Mouse (Mus musculus): Measurements from ENCODE around the gene Spata3. TPM values are rescaled to one million over a fixed set of nuclear protein-coding genes. Genes with fewer than 3 reads are reported as not detected.

Gene Spata3
- polyA plus RNA-seq, 1 experiment from 2014 or later, result not detected

GRCm38 (mm10) chr1:86058856-86059769 lies 42.5 kb downstream of the Spata3 start:
- Histone ChIP-seq H3K27me3 (ENCODE audit: control insufficient read depth, insufficient read depth, low read length) (no peaks in the 10 kb centered on the region), H3K4me1 (ENCODE audit: control insufficient read depth, insufficient read depth, low read length) (no peaks in the 10 kb centered on the region), H3K4me3 (ENCODE audit: low read depth, low read length) (peak overlapping the region; percentile 21; the same call in 1 of the 2 replicates), H3K9me3 (ENCODE audit: control insufficient read depth, low read length) (no peaks in the 10 kb centered on the region), H3K36me3 (ENCODE audit: control insufficient read depth, insufficient read depth, low read length) (no peaks in the 10 kb centered on the region), H3K27ac (replicated peaks; ENCODE audit: low read depth, low read length) (no peak overlapping the region), H3K9ac (ENCODE audit: low read length) (peak overlapping the region; percentile 40; the same call in 1 of the 2 replicates), H3K4me2 (ENCODE audit: low read depth, severe bottlenecking) (peak overlapping the region; percentile 45)
- peak; percentile 80 for ATAC-seq (ENCODE audit: insufficient number of reproducible peaks, low FRiP score, low TSS enrichment, low read depth)
- 10% methylated on average over 21 of the region's 21 CpGs for WGBS
- peak; percentile 98 for DNase-seq (ENCODE audit: low spot score)

- Histone ChIP-seq H3K27me3 (ENCODE audit: control insufficient read depth, insufficient read depth, low read length) (no peaks in the 10 kb centered on the region), H3K36me3 (ENCODE audit: control insufficient read depth, insufficient read depth, low read length) (no peaks in the 10 kb centered on the region; the same call in 1 of the 2 replicates), H3K4me1 (ENCODE audit: control insufficient read depth, insufficient read depth, low read length) (peaks cover 3% of the 10 kb centered on the region; the same call in 1 of the 2 replicates), H3K4me3 (ENCODE audit: low read depth, low read length) (no peak overlapping the region), H3K9ac (ENCODE audit: low read length) (no peak overlapping the region), H3K9me3 (ENCODE audit: control insufficient read depth, low read length) (no peaks in the 10 kb centered on the region), H3K4me2 (ENCODE audit: low read depth, severe bottlenecking) (no peak overlapping the region), H3K27ac (replicated peaks; ENCODE audit: low read depth, low read length) (no peak overlapping the region)
- no peak for ATAC-seq (ENCODE audit: insufficient number of reproducible peaks, low FRiP score, low TSS enrichment, low read depth)
- DNase-seq (ENCODE audit: low spot score), result no peak
- WGBS, result 89% methylated on average over 6 of the region's 6 CpGs
Measured at GRCm38 (mm10) chr1:86062523-86062922, 45.9 kb downstream of the Spata3 start.

- H3K4me2 ChIP-seq (ENCODE audit: low read depth, severe bottlenecking), result peak within 1 kb of the TSS; percentile 85
- no peaks in the 10 kb centered on the region for H3K9me3 ChIP-seq (ENCODE audit: control insufficient read depth, low read length)
- peak within 1 kb of the TSS; percentile 88 for H3K4me3 ChIP-seq (ENCODE audit: low read depth, low read length)
- H3K36me3 ChIP-seq (ENCODE audit: control insufficient read depth, insufficient read depth, low read length), result no peaks in the 10 kb centered on the region; the same call in 1 of the 2 replicates
- peak within 1 kb of the TSS; percentile 47; the same call in 1 of the 2 replicates for H3K27ac ChIP-seq (replicated peaks; ENCODE audit: low read depth, low read length)
- DNase-seq (ENCODE audit: low spot score) (peak; percentile 97), ATAC-seq (ENCODE audit: insufficient number of reproducible peaks, low FRiP score, low TSS enrichment, low read depth) (peak; percentile 91)
- under 1% methylated on average over 46 of the region's 47 CpGs for WGBS
- peak within 1 kb of the TSS; percentile 94 for H3K9ac ChIP-seq (ENCODE audit: low read length)
- no peaks in the 10 kb centered on the region for H3K27me3 ChIP-seq (ENCODE audit: control insufficient read depth, insufficient read depth, low read length)
- peaks cover 3% of the 10 kb centered on the region; the same call in 1 of the 2 replicates for H3K4me1 ChIP-seq (ENCODE audit: control insufficient read depth, insufficient read depth, low read length)
Measured at GRCm38 (mm10) chr1:86064271-86064991, 47.8 kb downstream of the Spata3 start, which contains the start of gene Psmd1. Gene Psmd1, plus strand, starts transcription at chr1:86064387.

GRCm38 (mm10) chr1:86076565-86076964 lies 59.9 kb downstream of the Spata3 start:
- Histone ChIP-seq H3K4me3 (ENCODE audit: low read depth, low read length) (no peak overlapping the region), H3K9me3 (ENCODE audit: control insufficient read depth, low read length) (no peaks in the 10 kb centered on the region), H3K36me3 (ENCODE audit: control insufficient read depth, insufficient read depth, low read length) (peaks cover 12% of the 10 kb centered on the region), H3K4me1 (ENCODE audit: control insufficient read depth, insufficient read depth, low read length) (no peaks in the 10 kb centered on the region), H3K4me2 (ENCODE audit: low read depth, severe bottlenecking) (no peak overlapping the region), H3K27me3 (ENCODE audit: control insufficient read depth, insufficient read depth, low read length) (no peaks in the 10 kb centered on the region), H3K9ac (ENCODE audit: low read length) (no peak overlapping the region), H3K27ac (replicated peaks; ENCODE audit: low read depth, low read length) (no peak overlapping the region)
- 94% methylated on average over 2 of the region's 2 CpGs for WGBS
- no peak for DNase-seq (ENCODE audit: low spot score)
- no peak for ATAC-seq (ENCODE audit: insufficient number of reproducible peaks, low FRiP score, low TSS enrichment, low read depth)

Other genes starting within 250 kb of the Spata3 start
- gene A630001G21Rik, start 238.2 kb upstream of the Spata3 start, polyA plus RNA-seq (2014; fragmentation: Nextera tagmentation; extraction: Ambion mirVana), result 0.64 and 0.70 TPM in 2 replicates
- gene Cab39, start 223.4 kb upstream of the Spata3 start, polyA plus RNA-seq (2014; fragmentation: Nextera tagmentation; extraction: Ambion mirVana), result 40.3 and 45.2 TPM in 2 replicates
- gene Itm2c, start 122.5 kb upstream of the Spata3 start, polyA plus RNA-seq (2014; fragmentation: Nextera tagmentation; extraction: Ambion mirVana), result 105 and 125 TPM in 2 replicates
- gene 4933407L21Rik, start 88.3 kb upstream of the Spata3 start, polyA plus RNA-seq (2014; fragmentation: Nextera tagmentation; extraction: Ambion mirVana), result 0.06 and 0.11 TPM in 2 replicates
- not detected in 2 replicates for gene Gpr55, start 55.8 kb upstream of the Spata3 start, polyA plus RNA-seq (2014; fragmentation: Nextera tagmentation; extraction: Ambion mirVana)
- 0.35 and 0.49 TPM in 2 replicates for gene 2810459M11Rik, start 29.0 kb downstream of the Spata3 start, polyA plus RNA-seq (2014; fragmentation: Nextera tagmentation; extraction: Ambion mirVana)
- 222 and 230 TPM in 2 replicates for gene Psmd1, start 47.6 kb downstream of the Spata3 start, polyA plus RNA-seq (2014; fragmentation: Nextera tagmentation; extraction: Ambion mirVana)
- gene Htr2b, start 95.2 kb downstream of the Spata3 start, polyA plus RNA-seq (2014; fragmentation: Nextera tagmentation; extraction: Ambion mirVana), result 0.44 and 0.60 TPM in 2 replicates
- gene Gm21972, start 116.8 kb downstream of the Spata3 start, polyA plus RNA-seq (2014; fragmentation: Nextera tagmentation; extraction: Ambion mirVana), result 0.44 TPM in 1 of 2 replicates, not detected in the other
- 29.8 and 30.7 TPM in 2 replicates for gene Armc9, start 138.0 kb downstream of the Spata3 start, polyA plus RNA-seq (2014; fragmentation: Nextera tagmentation; extraction: Ambion mirVana)

All from limb, embryonic 11.5 days (tissue).